Mouse (Mus musculus): ENCODE measurements around the gene Cstf3.
"Not testable (repeated sequence)": the region's sequence is repeated elsewhere in the genome, so short reads cannot be mapped to it uniquely, and the experiment has no call there.

- TF ChIP-seq POLR2A (IDR thresholded peaks at IDR 0.05; ENCODE audit: control insufficient read depth in 1 of 2, insufficient read depth in 1 of 2, low read depth in 1 of 2, low read length in 2 of 2, poor library complexity in 1 of 2); NELFE (IDR thresholded peaks at IDR 0.05; ENCODE audit: low read depth, low read length); POLR2AphosphoS2 (IDR thresholded peaks at IDR 0.05; ENCODE audit: low read length); ETS1 (IDR thresholded peaks at IDR 0.05; ENCODE audit: low read depth, low read length); CTCF (IDR thresholded peaks at IDR 0.05 in 2 of 3, conservative IDR thresholded peaks at IDR 0.05 in 1 of 3; ENCODE audit: control insufficient read depth in 1 of 3, insufficient read depth in 1 of 3, low read depth in 2 of 3, low read length in 3 of 3, poor library complexity in 1 of 3, severe bottlenecking in 1 of 3): not testable (repeated sequence)
Measured at GRCm38 (mm10) chr2:104556711-104557110, 33.6 kb upstream of the Cstf3 start.

Data from MEL (cell line).